Mouse (Mus musculus) cerebral cortex, adult 2 months (tissue): ENCODE measurements around the gene Wdr48.

Experiments
- WGBS: fragments of 180-500 bp; shearing (Covaris S2); methylation state at CpG from one replicate; pipeline ENCODE4 v1.1.7; 2018; 5-methylcytosine and 5-hydroxymethylcytosine counted together

Wdr48 gene

DNA sequence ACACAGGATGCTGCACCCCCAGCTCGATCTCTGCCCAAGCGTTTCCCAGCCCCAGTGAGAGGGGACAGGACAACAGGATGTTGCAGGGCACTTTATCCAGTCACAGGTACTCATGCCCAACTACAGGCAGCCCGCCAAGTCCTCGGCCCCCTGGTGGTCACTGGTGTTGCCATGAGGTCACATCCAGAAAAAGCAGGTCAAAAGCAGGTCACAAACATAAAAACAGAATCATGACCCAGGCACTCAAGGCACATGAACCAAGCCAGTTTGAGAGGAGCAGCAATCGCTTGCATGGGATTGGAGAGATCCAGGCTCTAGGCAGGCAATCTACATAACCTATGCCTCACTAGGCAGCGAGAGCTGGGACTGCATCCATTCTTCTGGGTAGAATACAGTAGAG, 75.5 kb downstream of the Wdr48 start:
- WGBS, result 54% methylated on average over 6 of the region's 6 CpGs

GRCm38 (mm10) chr9:119970763-119971656, 76.3 kb downstream of the Wdr48 start:
- 51% methylated on average over 7 of the region's 7 CpGs for WGBS

DNA sequence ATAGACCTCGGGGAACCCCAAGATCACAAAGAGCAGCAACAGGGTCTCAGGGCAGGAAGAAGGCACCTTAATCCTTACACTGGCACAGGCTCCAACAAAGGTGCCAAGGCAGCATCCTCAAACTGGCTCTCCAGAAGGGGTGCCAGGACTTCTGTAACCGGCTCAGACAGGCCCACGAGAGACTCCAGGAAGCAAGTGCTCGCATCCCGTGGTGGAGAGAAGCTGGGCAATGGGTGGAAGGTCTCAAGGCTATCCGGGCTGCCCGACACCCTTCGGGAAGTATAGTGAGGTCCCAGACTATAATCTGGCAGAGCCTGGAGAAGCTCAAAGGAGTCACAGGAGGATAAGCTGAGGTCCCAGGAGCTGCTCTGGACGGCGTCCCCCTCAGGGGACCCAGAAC, 77.5 kb downstream of the Wdr48 start:
- WGBS, result 73% methylated on average over 10 of the region's 10 CpGs

DNA sequence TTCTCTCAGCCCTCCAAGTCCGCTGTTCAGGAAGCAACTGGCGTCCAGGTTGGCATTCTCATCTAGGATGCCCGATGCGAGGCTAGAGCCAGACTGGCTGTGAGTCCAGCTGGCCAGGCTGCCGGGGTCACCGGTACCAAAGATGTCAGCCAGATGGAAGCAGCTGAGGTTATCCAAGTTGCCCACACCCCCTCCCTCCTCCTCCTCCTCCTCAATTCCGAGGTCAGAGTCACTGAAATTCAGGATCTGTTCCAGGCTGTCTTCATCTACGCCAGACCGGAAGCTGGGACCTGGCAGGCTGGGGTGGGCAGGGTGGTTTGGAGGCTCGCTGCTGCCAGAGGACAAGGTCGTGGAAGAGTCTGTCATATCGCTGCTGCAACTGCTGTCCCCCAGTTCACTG, 77.9 kb downstream of the Wdr48 start:
- WGBS, result 63% methylated on average over 12 of the region's 12 CpGs

GRCm38 (mm10) chr9:119973281-119973680, 78.6 kb downstream of the Wdr48 start:
- 91% methylated on average over 23 of the region's 23 CpGs for WGBS

GRCm38 (mm10) chr9:119973869-119974520, 79.3 kb downstream of the Wdr48 start:
- WGBS, result 93% methylated on average over 27 of the region's 27 CpGs

DNA sequence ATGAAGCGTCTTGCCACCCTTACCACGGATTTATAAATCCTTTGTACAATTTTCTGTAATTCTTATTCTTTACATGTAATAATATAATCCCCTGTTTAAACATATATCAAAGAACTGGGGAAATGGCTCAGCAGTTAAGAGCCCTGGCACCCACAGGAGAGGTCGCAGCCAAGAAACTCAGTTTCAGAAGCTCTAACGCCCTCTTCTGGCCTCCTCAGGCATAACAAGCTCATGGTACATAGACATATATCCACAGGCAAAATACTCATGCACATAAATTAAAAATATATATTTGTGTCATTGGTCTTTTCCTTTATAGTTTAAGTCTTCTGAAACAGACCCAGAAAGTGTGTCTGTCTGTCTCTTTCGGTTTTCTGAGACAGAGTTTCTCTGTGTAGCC, 79.9 kb downstream of the Wdr48 start:
- 80% methylated on average over 5 of the region's 5 CpGs for WGBS

DNA sequence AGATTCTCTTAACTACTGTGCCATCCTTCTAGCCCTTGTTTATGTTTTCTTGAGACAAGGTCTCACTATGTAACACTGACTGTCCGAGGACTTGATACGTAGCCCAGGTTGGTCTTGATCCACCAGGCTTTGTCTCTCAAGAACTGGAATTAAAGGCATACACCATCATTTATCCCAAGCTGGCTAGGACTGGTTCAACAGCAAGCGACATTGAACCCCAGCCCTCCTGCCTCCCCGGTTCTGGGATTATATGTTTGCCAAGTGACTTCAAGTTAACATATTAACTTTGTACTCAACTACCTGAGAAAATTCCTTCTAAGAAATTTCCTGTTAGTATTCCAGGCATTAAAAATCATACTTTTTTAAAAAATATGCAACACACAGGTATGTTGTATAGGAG, 80.6 kb downstream of the Wdr48 start:
- 97% methylated on average over 4 of the region's 4 CpGs for WGBS
